Mouse (Mus musculus) c-Kit-negative CD71-positive TER-119-positive erythroid progenitor cells, embryonic 14.5 days (primary cell): ENCODE results near the gene Palm2.

Experiments
- DNase-seq: peaks from one replicate; pipeline ENCODE4 v3.0.0-alpha.2; 2013; ENCODE audit warnings: low read depth, low spot score

The Palm2 gene

DNA sequence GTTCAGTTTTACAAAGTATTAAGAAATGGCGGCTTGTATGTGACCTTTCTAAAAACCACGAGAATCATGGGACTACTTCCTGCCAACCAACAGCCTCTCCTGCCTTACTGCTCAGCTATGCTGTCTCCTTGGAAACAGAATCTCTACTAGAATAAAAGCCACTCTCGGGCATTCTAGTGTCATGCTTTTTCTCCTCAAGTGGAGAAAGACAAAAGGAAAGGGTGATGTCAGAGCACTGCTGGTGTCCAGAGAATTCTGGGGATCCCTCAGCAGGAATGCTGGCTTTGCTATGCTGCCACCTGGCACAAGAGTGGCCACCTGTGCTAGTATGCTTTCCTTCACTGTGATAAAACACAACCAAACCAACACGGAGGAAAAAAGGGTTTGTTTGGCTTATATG lies 226.4 kb downstream of the Palm2 start:
- no peak for DNase-seq

DNA sequence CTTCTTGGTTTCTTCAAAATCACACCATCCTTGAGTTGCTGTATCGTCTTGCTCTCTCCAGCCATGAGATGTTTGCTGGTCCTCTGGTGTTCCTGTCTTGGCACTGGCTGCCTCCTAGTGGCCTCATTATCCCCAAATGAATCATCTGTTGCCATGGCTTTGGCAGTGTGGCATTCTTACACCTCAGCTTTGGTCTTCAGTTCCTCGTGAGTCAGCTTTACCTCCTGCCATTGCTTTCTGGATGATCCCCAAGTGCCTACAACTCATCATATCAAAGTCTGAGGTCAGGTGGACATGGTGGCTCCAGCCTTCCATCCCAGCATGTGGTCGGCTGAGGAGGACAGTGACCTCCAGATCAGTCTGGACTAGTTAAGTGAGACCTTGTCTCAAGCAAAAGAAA lies 232.1 kb downstream of the Palm2 start:
- DNase-seq, result no peak

DNA sequence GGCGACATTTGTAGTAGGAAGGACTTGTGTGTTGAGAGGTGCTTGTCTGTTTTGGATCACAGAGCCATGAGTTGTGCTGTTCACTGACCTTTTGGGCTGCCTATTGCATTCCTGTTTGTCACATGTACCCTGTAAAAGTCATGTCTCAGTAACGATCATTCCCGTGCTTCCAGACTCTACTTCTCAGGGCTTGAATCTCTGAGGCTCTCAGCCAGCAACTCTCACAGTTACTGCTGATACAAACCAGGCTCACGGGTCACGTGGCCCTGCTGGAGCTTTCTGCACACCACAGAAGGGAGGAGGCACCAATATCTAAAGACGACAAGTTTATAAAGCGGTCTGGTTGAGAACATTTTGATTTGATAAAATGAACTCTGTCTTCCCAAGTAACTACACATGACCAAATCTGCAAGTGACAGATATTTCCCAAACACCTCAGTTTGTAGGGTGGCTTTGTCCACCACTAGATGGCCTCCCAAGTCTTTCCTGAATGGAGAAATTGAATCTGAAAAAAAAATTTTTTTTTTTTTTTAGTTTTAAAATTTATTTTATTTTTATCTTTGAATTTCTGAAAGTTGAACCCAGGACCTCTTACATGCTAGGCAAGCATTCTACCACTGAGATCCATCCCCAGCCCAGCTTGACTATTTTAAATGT lies 236.9 kb downstream of the Palm2 start:
- no peak for DNase-seq

DNA sequence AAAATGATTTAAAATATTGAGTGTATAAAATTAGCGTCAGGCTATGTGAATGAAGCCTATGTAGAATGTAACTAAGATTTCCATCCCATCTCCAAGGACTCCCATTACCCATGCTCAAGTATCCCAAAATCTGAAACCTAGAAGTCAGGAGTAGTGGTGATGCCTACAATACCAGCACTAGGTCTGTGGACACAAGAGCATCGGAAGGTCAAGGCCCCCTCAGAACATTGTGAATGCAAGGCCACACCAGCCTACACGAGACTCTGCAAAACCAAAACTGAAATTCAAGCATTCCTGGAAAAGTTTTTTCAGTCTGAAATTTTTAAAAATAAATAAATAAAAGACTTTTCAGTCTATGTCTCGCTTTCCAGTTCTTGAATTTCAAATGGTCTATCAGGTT lies 238.5 kb downstream of the Palm2 start:
- DNase-seq, result no peak

- DNase-seq, result peak; percentile 40
These were observed 239.2 kb downstream of the Palm2 start for GRCm38 (mm10) chr4:57672996-57673906.

- DNase-seq, result no peak
These were observed 240.3 kb downstream of the Palm2 start for GRCm38 (mm10) chr4:57674351-57674750.

- no peak for DNase-seq
These were observed 241.3 kb downstream of the Palm2 start for GRCm38 (mm10) chr4:57675387-57675786.

DNA sequence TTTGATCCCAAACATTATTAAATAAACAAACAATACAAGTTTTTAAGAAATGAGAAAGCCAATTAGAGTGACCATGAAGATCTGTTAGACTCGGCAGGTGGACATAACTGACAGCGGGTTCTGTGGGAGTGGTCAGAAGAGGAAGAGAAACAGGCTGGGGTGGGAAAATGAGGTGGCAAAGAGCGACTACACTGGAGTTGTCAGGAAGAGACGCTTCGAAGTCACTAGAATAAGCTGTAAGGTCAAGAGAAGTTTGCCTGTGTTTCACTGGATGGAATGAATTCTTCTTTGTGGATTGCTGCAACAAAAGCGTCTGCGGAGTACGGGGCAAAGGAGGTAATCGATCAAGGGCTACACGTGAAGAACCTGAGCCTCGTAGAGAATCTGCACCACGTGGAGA lies 243.9 kb downstream of the Palm2 start:
- no peak for DNase-seq

- no peak for DNase-seq
These were observed 245.0 kb downstream of the Palm2 start for GRCm38 (mm10) chr4:57678991-57679457.

- no peak for DNase-seq
These were observed 246.1 kb downstream of the Palm2 start for GRCm38 (mm10) chr4:57680186-57680585.

DNA sequence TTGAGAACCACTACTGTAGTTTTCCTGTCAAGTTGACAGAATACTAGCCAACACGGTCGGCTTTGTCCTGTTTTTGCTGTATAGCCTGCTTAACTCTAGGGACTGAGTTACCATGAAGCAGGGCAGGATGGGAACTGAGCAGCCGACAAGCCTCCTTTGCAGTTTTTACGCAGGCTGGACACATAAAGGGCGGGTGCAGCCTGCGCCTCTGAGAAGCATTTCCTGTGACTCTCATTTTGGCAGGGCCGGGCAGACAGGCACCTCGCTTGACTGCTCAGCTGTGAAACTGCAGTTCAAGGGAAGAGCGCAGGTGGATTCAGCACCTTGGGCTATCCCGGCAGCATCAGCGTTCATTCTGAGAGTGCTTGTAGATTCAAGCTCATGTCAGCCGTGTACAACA lies 247.5 kb downstream of the Palm2 start:
- no peak for DNase-seq

- DNase-seq, result no peak
These were observed 248.3 kb downstream of the Palm2 start for GRCm38 (mm10) chr4:57682341-57682740.

DNA sequence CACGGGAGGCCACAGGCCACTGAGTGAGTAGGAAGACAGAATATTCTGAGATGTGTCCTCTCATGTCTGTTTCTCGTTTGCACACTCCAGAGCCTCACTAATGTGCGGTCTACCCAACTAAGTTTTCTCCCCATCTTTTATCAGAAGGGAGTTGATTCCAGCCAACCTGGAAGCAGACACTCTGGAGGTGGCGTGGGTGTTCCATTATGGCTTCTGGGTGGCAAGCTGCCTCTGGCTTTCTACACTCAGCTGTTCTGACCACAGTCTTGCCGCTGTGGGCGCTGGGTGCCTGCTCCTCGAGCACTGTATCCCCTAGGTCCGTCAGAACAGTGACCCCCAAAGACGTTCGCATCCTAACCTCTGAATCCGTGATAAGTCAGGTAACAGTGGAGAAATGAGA lies 248.9 kb downstream of the Palm2 start:
- no peak for DNase-seq

DNA sequence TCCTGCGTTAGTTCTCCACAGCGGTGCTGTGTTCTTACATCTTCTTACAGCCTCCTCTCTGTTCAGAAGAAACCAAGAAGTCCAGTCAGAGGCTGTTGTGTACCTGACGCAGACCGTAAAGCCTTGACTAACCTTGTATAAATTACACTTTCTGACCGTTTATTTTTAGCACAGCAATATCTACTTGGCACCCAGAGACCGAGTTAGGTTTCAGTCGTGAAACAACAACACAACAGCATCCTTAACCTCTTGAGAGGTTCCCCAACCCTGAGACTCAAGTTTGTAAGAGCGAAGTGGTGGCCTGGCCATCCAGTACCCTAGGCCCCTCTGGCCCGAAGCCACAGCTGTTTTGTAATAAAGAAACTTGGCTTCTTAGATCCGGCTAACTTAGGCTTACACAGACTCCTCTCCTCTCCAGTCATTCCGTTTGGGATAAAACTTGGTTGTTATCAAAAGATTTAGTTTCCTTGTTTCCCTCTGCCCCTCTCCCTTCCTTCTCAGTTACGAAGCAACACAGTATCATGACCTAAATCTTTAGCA lies 250.7 kb downstream of the Palm2 start:
- no peak for DNase-seq

DNA sequence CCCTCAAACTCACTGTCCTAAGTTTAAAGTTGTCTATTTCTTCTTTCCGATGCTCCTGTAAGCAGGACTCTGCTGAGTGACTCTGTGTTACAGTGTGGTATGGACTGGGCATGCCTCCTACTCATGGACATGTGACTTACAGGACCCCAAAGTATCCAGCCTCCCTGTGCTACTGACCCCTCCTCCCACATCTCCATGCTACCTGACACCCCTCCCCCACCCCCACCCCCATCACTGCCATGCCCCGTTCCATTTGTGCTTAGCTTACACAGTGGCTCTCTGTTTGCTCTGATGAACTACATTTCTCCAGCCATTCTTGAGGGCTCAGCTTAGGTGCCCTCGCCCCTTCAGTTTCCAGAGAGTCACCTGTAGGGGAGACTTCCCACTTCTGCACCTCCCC lies 252.7 kb downstream of the Palm2 start:
- DNase-seq, result no peak

GRCm38 (mm10) chr4:57687583-57687982 lies 253.5 kb downstream of the Palm2 start:
- DNase-seq, result no peak

GRCm38 (mm10) chr4:57688131-57688530 lies 254.1 kb downstream of the Palm2 start:
- no peak for DNase-seq

GRCm38 (mm10) chr4:57690001-57690400 lies 256.0 kb downstream of the Palm2 start:
- DNase-seq, result no peak

DNA sequence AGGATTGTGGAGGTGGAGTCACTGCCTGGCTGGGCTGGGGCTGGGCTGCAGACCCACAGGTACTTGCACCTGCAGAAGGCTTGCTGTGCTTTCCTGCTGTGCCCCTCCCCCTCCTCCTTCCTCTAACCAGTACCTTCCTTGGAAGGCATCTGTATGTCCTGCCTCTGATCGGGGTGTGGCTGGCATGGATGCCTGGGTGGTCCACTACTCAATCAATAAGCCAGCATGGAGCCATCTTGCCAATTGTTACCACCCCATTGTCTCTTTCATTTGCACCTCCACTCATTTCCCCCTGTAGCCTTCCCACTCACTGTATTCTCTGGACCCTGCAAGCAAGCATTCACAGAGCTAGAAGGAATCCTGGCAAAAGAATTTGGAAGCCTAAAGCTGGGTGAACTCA lies 256.8 kb downstream of the Palm2 start:
- no peak for DNase-seq

DNA sequence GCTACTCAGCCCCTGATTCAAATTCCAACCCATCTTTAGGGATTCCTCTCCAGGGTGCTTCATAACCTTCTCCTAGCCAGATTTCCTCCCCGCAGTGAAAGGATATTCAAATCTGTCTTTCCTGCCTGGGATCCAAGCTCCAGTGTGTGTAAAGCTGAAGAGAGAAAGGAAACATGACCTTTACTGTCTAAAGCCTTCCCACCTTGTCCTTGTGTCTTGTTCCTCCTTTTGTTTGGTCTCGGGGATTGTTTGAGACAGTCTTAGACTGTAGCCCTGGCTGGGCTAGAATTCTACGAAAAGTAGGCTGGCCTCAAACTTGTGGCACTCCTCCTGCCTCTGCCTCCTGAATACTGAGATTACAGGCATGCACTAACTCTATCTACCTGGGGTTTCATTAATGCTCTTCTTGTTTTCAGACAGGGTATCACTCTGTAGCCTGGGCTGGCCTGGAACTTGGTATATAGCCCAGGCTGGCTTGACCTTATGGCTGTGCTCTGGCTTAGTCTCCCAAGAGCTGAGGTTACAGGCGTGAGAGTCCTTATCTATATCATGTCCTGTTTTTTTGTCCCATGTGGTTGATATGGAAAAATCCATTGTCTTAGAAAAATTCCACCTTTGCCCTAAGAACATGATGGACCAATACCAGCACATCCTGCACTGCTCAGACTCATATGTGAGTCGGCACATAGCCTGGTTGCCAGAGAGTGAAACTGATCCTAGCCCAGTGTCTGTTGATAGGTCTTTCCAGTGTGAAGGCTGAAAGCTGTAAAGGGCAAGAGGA lies 260.5 kb downstream of the Palm2 start:
- no peak for DNase-seq

DNA sequence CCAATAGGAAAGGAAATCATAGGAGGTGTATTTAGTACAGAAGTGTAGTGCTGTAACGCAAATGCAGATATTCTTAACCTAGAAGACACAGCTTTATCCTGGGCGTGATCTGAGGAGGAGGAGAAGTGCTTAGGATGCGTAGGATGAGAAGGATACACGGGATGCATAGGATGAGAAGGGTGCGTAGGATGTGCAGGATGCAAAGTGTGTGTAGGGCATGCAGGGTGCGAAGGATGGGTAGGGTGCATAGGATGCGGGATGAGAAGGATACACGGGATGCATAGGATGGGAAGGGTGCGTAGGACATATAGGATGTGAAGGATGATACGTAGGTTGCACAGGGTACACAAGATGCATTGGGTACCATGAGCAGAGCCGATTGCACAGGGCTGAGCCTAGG lies 262.9 kb downstream of the Palm2 start:
- DNase-seq, result no peak
